Mouse (Mus musculus) thymus, adult 2 months (tissue): ENCODE data around the gene Srgap1. TPM values are rescaled to one million over a fixed set of nuclear protein-coding genes. Genes with fewer than 3 reads are reported as not detected.

ENCODE experiments used
- DNase-seq: peaks from one replicate; pipeline ENCODE4 v3.0.0; 2021
- H3K27ac ChIP-seq: fragments of 200-500 bp; 2 replicates; pipeline ENCODE4 v1.5.1; 2012; ENCODE audit warnings: low read length, control low read depth; ENCODE audit not compliant: control insufficient read depth, insufficient read depth
- H3K27me3 ChIP-seq: fragments of 200-500 bp; 2 replicates; pipeline ENCODE4 v1.6.1; 2012; ENCODE audit warnings: mild to moderate bottlenecking, low read length, moderate library complexity, mixed read lengths; ENCODE audit not compliant: control insufficient read depth, insufficient read depth
- H3K36me3 ChIP-seq: fragments of 200-500 bp; 2 replicates; pipeline ENCODE4 v1.6.1; 2012; ENCODE audit warnings: mild to moderate bottlenecking, low read length, moderate library complexity; ENCODE audit not compliant: control insufficient read depth, insufficient read depth
- H3K4me1 ChIP-seq: fragments of 200-500 bp; replicated peaks from 2 replicates; pipeline ENCODE4 v1.6.1; 2012; ENCODE audit warnings: low read length; ENCODE audit not compliant: control insufficient read depth, insufficient read depth
- H3K4me3 ChIP-seq: fragments of 200-500 bp; 2 replicates; pipeline ENCODE4 v1.5.1; 2012; ENCODE audit warnings: mild to moderate bottlenecking, low read length, control low read depth, moderate library complexity; ENCODE audit not compliant: control insufficient read depth, insufficient read depth
- CTCF ChIP-seq: fragments of 200-500 bp; IDR thresholded peaks from 2 replicates; pipeline ENCODE4 v1.5.1; 2012; ENCODE audit warnings: mild to moderate bottlenecking, control low read depth, low read length, moderate library complexity, borderline replicate concordance; ENCODE audit not compliant: control insufficient read depth, poor library complexity, insufficient read depth; ENCODE audit errors: extremely low read depth
- POLR2A ChIP-seq: fragments of 200-500 bp; IDR thresholded peaks from 2 replicates; pipeline ENCODE4 v1.6.1; 2012; ENCODE audit warnings: mild to moderate bottlenecking, low read length, control low read depth, moderate library complexity; ENCODE audit not compliant: control insufficient read depth, poor library complexity, insufficient read depth; ENCODE audit errors: extremely low read depth
- WGBS: fragments of 180-500 bp; shearing (Covaris S2); methylation state at CpG from one replicate; pipeline ENCODE4 v1.1.7; 2018; 5-methylcytosine and 5-hydroxymethylcytosine counted together
- polyA plus RNA-seq: library from polyadenylated mRNA; depleted of rRNA; stranded (reverse); fragments of >200 nt; gene quantifications from 2 replicates; pipeline ENCODE4 v1.2.3, GENCODE M21; 2012

The Srgap1 gene
- polyA plus RNA-seq, 1 experiment = 1.0 TPM

- no peak for DNase-seq
- Histone ChIP-seq H3K36me3 (no peaks in the 10 kb centered on the region), H3K4me3 (no peak overlapping the region), H3K27ac (no peak overlapping the region), H3K27me3 (no peaks in the 10 kb centered on the region), H3K4me1 (no peaks in the 10 kb centered on the region)
- WGBS = 76% methylated on average over 11 of the region's 11 CpGs
- TF ChIP-seq CTCF = no peak
- no peak for TF ChIP-seq POLR2A
Measured at GRCm38 (mm10) chr10:121961121-121961893, 85.8 kb downstream of the Srgap1 start.

DNA sequence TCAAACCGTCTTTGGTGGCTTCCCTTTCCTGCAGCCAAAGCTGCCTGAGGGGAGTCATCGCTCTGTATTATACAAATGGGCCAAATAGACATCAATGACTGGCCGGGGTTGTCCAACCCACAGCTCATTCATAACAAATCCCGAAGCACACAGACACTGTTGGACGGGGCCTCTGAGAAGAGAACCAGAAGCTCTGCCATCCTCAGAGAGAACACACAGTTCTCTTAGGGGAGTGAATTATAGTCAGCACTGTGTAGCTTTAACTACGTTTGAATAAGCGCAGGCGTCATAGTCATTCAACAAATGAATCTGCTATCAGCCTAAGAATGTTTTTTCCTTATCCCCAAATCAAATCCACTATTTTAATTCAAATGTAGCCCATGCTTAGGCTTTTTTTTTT, 88.4 kb downstream of the Srgap1 start:
- Histone ChIP-seq H3K27ac (no peak overlapping the region), H3K4me1 (no peaks in the 10 kb centered on the region), H3K4me3 (no peak overlapping the region), H3K36me3 (no peaks in the 10 kb centered on the region), H3K27me3 (no peaks in the 10 kb centered on the region)
- no peak for TF ChIP-seq POLR2A
- no peak for TF ChIP-seq CTCF
- WGBS = 35% methylated on average over 8 of the region's 8 CpGs
- DNase-seq = no peak

DNA sequence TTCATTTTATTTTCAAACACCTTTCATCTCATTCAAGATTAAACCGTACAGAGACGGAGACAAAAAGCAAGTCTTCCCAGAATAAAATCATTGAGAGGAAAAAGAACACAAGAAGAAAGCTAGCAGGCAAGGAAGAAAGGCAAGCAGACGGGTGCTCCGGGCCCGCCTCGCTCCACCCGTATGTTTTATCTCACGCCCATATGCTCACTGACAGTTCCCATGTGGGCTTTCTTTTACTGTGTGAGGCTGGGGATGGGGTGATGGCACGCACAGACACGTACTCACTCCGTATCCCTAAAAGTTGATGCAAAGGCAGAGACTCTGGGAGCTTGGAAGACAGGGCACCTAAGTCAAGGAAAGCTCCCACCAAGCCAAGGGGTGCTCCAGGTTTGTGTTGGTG, 90.6 kb downstream of the Srgap1 start:
- Histone ChIP-seq H3K4me1 (no peaks in the 10 kb centered on the region), H3K27ac (no peak overlapping the region), H3K27me3 (no peaks in the 10 kb centered on the region), H3K4me3 (no peak overlapping the region), H3K36me3 (no peaks in the 10 kb centered on the region)
- WGBS = 95% methylated on average over 11 of the region's 11 CpGs
- TF ChIP-seq POLR2A (no peak), CTCF (no peak)
- no peak for DNase-seq

DNA sequence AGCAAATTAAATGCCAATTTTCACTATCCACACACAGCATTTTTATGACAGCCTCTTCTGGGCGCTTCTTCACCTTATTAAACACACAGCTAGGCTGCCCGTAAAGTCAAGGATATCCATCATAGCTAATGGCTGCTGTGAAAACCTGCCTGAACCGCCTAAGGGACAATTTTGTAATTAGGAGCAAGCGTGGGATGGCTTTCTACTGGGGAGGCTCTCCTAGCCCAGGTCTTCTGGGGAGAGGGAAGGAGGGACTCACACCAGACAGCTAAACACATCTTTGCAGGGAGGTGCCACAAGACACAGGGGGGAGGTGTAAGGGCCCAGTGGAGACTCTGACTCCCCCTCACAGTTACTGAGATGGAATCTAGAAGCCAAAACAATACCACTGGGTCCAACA, 91.4 kb downstream of the Srgap1 start:
- no peak for DNase-seq
- Histone ChIP-seq H3K4me3 (no peak overlapping the region), H3K36me3 (no peaks in the 10 kb centered on the region), H3K27me3 (no peaks in the 10 kb centered on the region), H3K4me1 (no peaks in the 10 kb centered on the region), H3K27ac (no peak overlapping the region)
- 96% methylated on average over 4 of the region's 4 CpGs for WGBS
- TF ChIP-seq POLR2A (no peak), CTCF (no peak)

GRCm38 (mm10) chr10:121954877-121955276, 92.2 kb downstream of the Srgap1 start:
- H3K4me3 ChIP-seq = no peak overlapping the region

GRCm38 (mm10) chr10:121953041-121953440, 94.1 kb downstream of the Srgap1 start:
- TF ChIP-seq POLR2A (no peak), CTCF (no peak)
- 93% methylated on average over 5 of the region's 5 CpGs for WGBS
- Histone ChIP-seq H3K4me1 (no peaks in the 10 kb centered on the region), H3K27me3 (no peaks in the 10 kb centered on the region), H3K27ac (no peak overlapping the region), H3K4me3 (no peak overlapping the region), H3K36me3 (no peaks in the 10 kb centered on the region)
- DNase-seq = no peak

More at GRCm38 (mm10) chr10:121954877-121955276, 92.2 kb downstream of the Srgap1 start:
- Histone ChIP-seq H3K27me3 (no peaks in the 10 kb centered on the region), H3K36me3 (no peaks in the 10 kb centered on the region), H3K27ac (no peak overlapping the region), H3K4me1 (no peaks in the 10 kb centered on the region)
- DNase-seq = no peak
- 92% methylated on average over 6 of the region's 6 CpGs for WGBS
- no peak for TF ChIP-seq POLR2A
- TF ChIP-seq CTCF = no peak

DNA sequence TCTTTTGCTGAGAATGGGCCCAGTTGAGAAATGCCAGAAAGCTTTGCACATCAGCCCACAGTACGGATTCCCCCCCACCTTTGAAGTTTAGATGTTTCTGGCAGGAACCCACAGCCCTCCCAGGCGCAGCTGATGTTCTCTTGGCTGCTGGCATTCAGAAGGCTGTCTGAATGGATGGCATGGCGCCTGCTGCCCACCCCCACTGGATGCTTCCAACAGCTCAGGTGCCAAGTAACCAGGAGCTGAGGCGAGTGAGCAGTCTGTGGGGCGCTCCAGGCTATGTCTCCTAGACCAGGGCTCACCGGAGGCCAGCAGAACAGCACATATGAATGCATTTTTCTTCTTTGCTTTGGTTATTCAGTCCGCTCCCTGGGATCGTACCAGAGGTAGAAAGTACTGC, 100.9 kb downstream of the Srgap1 start:
- no peaks in the 10 kb centered on the region for H3K36me3 ChIP-seq
- no peak for DNase-seq
- 94% methylated on average over 8 of the region's 8 CpGs for WGBS

More for the DNA sequence above, 100.9 kb downstream of the Srgap1 start:
- H3K27ac ChIP-seq = no peak overlapping the region
- H3K4me1 ChIP-seq = no peaks in the 10 kb centered on the region
- H3K27me3 ChIP-seq = no peaks in the 10 kb centered on the region
- H3K4me3 ChIP-seq = no peak overlapping the region
- TF ChIP-seq CTCF (no peak), POLR2A (no peak)
